Mouse (Mus musculus) E14TG2a.4 (cell line): ENCODE measurements around the gene Cacng7.

Experiments
- CTCF ChIP-seq: conservative IDR thresholded peaks from 2 replicates; pipeline ENCODE4 v1.5.1; 2014; ENCODE audit warnings: low read length
- NANOG ChIP-seq: IDR thresholded peaks from 2 replicates; pipeline ENCODE4 v1.6.1; 2014; ENCODE audit warnings: borderline replicate concordance, low read length, mixed read lengths

DNA sequence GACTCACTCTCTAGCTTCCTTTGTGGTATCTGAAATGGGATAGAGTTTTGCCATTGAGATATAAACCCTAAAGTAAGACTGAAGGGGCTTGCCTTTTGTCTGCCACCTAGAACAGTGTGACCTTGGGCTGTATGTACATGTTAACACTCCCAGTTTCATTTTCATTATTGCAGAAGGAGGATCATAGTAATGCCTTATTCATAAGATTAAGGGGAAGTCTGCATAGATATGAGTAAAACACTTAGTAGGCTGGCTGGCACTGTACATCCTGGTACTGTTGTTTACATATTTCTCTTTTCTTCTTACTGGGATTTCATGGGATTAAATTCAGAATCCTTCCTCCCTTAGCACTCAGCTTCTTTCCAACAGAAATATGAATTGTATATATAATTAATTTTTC, 67.2 kb downstream of the Cacng7 start:
- no peak for TF ChIP-seq CTCF
- no peak for TF ChIP-seq NANOG
